Mouse (Mus musculus) small intestine, adult 2 months (tissue): ENCODE results near the gene Prune2.

ENCODE experiments used
- CTCF ChIP-seq: fragments of 200-500 bp; IDR thresholded peaks from 2 replicates; pipeline ENCODE4 v1.5.1; 2012; ENCODE audit warnings: low read depth, mild to moderate bottlenecking, control low read depth, inconsistent platforms, low read length, moderate library complexity, mixed read lengths; ENCODE audit not compliant: insufficient replicate concordance, insufficient read length; ENCODE audit errors: extremely low read depth
- POLR2A ChIP-seq: fragments of 200-500 bp; IDR thresholded peaks from 2 replicates; pipeline ENCODE4 v1.6.1; 2012; ENCODE audit warnings: low read depth, mild to moderate bottlenecking, control low read depth, inconsistent platforms, low read length, moderate library complexity

DNA sequence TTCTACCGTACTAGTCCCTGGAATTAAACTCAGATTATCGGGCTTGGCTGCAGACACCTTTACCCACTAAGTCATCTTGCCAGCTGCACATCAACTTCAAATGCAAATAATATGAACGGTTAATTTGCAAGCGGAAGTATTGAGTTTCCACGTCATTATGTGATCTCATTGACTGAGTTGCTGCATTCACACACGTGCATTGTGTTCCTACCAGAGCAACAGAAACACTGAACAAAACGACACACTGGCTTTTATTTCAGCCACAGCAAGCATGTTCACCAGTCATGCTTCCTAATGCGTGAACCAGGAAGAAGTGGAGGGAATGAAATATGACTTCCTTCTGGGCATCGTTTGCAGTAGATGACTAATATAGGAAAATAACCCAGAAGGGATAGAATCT lies 293.8 kb downstream of the Prune2 start:
- TF ChIP-seq CTCF (no peak), POLR2A (no peak)
